ENCODE assay signal across 23 mouse cellular contexts in genomic region chr4:63899081-63899523, GRCm38 (mm10). TPM values are rescaled to one million over a fixed set of nuclear protein-coding genes. Genes with fewer than 3 reads are reported as not detected.
DNase-seq lines count a peak whose midpoint lies in the region; ATAC-seq lines count a peak whose summit lies in the region.
"Had no signal": no experiment of that assay in that cellular context is flagged by ENCODE, and none has a peak within 500 bp of the region (broad histone marks: within the 10 kb centered on the region; RNA-seq: fewer than 3 reads in every experiment).

No protein-coding gene starts in this region.

- H3K36me3 ChIP-seq in liver, embryonic 16.5 days (ENCODE audit: control insufficient read depth, insufficient read depth), result no peaks in the 10 kb centered on the region
- H3K36me3 ChIP-seq in liver, embryonic 11.5 days (ENCODE audit: control insufficient read depth, insufficient read depth, low read length), result no peaks in the 10 kb centered on the region
- no peaks in the 10 kb centered on the region for H3K36me3 ChIP-seq in hindbrain, embryonic 10.5 days
- H3K36me3 ChIP-seq: heart, embryonic 12.5 days; liver, embryonic 15.5 days; midbrain, embryonic 13.5 days had no signal

- no peaks in the 10 kb centered on the region for H3K9me3 ChIP-seq in liver, embryonic 16.5 days (replicated peaks; ENCODE audit: control insufficient read depth, low read length)
- H3K9me3 ChIP-seq in liver, embryonic 11.5 days (ENCODE audit: control insufficient read depth, low read length), result no peaks in the 10 kb centered on the region
- no peaks in the 10 kb centered on the region for H3K9me3 ChIP-seq in hindbrain, embryonic 10.5 days
- H3K9me3 ChIP-seq: heart, embryonic 12.5 days; liver, embryonic 15.5 days; midbrain, embryonic 13.5 days had no signal

- H3K27ac ChIP-seq in liver, embryonic 16.5 days (ENCODE audit: low read length), result 0 out of 2 replicates have a peak overlapping the region, but pooled peaks have one; percentile 19
- H3K27ac ChIP-seq in liver, embryonic 11.5 days (ENCODE audit: low read depth, low read length), result no peak overlapping the region
- no peak overlapping the region for H3K27ac ChIP-seq in hindbrain, embryonic 10.5 days
- H3K27ac ChIP-seq: liver, embryonic 15.5 days; midbrain, embryonic 13.5 days had no signal

- H3K4me3 ChIP-seq in liver, embryonic 16.5 days (ENCODE audit: low read depth, low read length), result no peak overlapping the region
- no peak overlapping the region for H3K4me3 ChIP-seq in liver, embryonic 11.5 days (ENCODE audit: low read depth, low read length)
- H3K4me3 ChIP-seq in hindbrain, embryonic 10.5 days, result no peak overlapping the region
- H3K4me3 ChIP-seq: heart, embryonic 12.5 days; liver, embryonic 15.5 days; midbrain, embryonic 13.5 days; myocyte had no signal

- H3K4me1 ChIP-seq in liver, embryonic 16.5 days (ENCODE audit: control insufficient read depth, low read depth, low read length), result no peaks in the 10 kb centered on the region
- H3K4me1 ChIP-seq in liver, embryonic 11.5 days (replicated peaks; ENCODE audit: control insufficient read depth, insufficient read depth, low read length), result no peaks in the 10 kb centered on the region
- no peaks in the 10 kb centered on the region for H3K4me1 ChIP-seq in hindbrain, embryonic 10.5 days (replicated peaks)
- H3K4me1 ChIP-seq: heart, embryonic 12.5 days; liver, embryonic 15.5 days; midbrain, embryonic 13.5 days had no signal

- no peaks in the 10 kb centered on the region for H3K27me3 ChIP-seq in liver, embryonic 16.5 days (ENCODE audit: control insufficient read depth, insufficient read depth, low read depth, low read length)
- no peaks in the 10 kb centered on the region for H3K27me3 ChIP-seq in liver, embryonic 11.5 days (replicated peaks; ENCODE audit: control insufficient read depth, insufficient read depth, low read length)
- no peaks in the 10 kb centered on the region for H3K27me3 ChIP-seq in hindbrain, embryonic 10.5 days (ENCODE audit: insufficient read depth, poor library complexity, severe bottlenecking)
- H3K27me3 ChIP-seq: liver, embryonic 15.5 days; midbrain, embryonic 13.5 days had no signal

- H3K4me2 ChIP-seq in liver, embryonic 16.5 days (ENCODE audit: low read depth, low read length), result no peak overlapping the region
- no peak overlapping the region for H3K4me2 ChIP-seq in liver, embryonic 11.5 days
- H3K4me2 ChIP-seq: heart, embryonic 12.5 days; liver, embryonic 15.5 days; midbrain, embryonic 13.5 days had no signal

- DNase-seq in liver, embryonic 11.5 days (ENCODE audit: low spot score), result no peak
- DNase-seq in T-cell, adult 2 months (ENCODE audit: low spot score), result peak; percentile 2
- DNase-seq in naive thymus-derived CD4-positive, alpha-beta T cell, adult 2 months (ENCODE audit: low read depth), result peak; percentile 45
- no peak for DNase-seq in urinary bladder, postnatal 14 days (ENCODE audit: low spot score)
- no peak for DNase-seq in adipocyte (ENCODE audit: low spot score)
- DNase-seq in hindbrain, embryonic 10.5 days (ENCODE audit: low spot score), result no peak
- DNase-seq: adrenal gland, postnatal 25 days; cerebellum, adult 8-10 months; heart, postnatal 36 days had no signal

- WGBS in liver, embryonic 16.5 days (ENCODE audit: insufficient replicate concordance), result 37% methylated on average over 10 of the region's 10 CpGs
- WGBS in liver, embryonic 11.5 days, result 64% methylated on average over 10 of the region's 10 CpGs
- 84% methylated on average over 10 of the region's 10 CpGs for WGBS in hindbrain, embryonic 10.5 days

- H3K9ac ChIP-seq in liver, embryonic 16.5 days (ENCODE audit: low read depth, low read length), result no peak overlapping the region
- no peak overlapping the region for H3K9ac ChIP-seq in liver, embryonic 11.5 days (ENCODE audit: low read depth, low read length)
- H3K9ac ChIP-seq: heart, embryonic 12.5 days; liver, embryonic 15.5 days; midbrain, embryonic 13.5 days had no signal

- ATAC-seq in liver, embryonic 16.5 days (ENCODE audit: low read depth), result no peak
- no peak for ATAC-seq in liver, embryonic 11.5 days (replicated peaks; ENCODE audit: low FRiP score)
- peak; percentile 82 for ATAC-seq in granulocyte monocyte progenitor cell, adult 5-6 weeks (replicated peaks; ENCODE audit: poor library complexity, severe bottlenecking)
- ATAC-seq: forebrain, embryonic 14.5 days; midbrain, embryonic 13.5 days had no signal

RNA-seq across cellular contexts. Expression of gene Tnfsf8, which starts 38.0 kb away (rescaled TPM):
- polyA plus RNA-seq in liver, embryonic 16.5 days (2015; fragmentation: Nextera tagmentation; extraction: Ambion mirVana), result 0.05 TPM in 1 of 2 replicates, not detected in the other
- not detected in 2 replicates for polyA plus RNA-seq in liver, embryonic 11.5 days (2014; fragmentation: Nextera tagmentation; extraction: Ambion mirVana)
- 1.2 and 4.0 TPM in 2 replicates for total RNA-seq in granulocyte monocyte progenitor cell, adult 5-6 weeks (2014; fragmentation: Nextera tagmentation)
- total RNA-seq in granulocyte monocyte progenitor cell, adult 5-6 weeks (2017), result 0.39 and 1.6 TPM in 2 replicates
- polyA plus RNA-seq in hindbrain, embryonic 10.5 days (2016; fragmentation: Nextera tagmentation; extraction: Ambion mirVana), result not detected in 2 replicates
- total RNA-seq: adrenal gland, postnatal 25 days; gastrocnemius, adult 18-20 months; heart, postnatal 36 days; left cerebral cortex, adult 18-20 months; MEL had no signal
- polyA plus RNA-seq: C2C12; heart, embryonic 12.5 days; kidney, embryonic 14.5 days; limb, embryonic 11.5 days; liver, embryonic 15.5 days; midbrain, embryonic 13.5 days; stomach, embryonic 16.5 days had no signal

Comparison
In these comparisons a context has a peak if more than half of its experiments do, and no peak if none do; other contexts are left out.
1. DNase-seq: peak in T-cell, adult 2 months (single experiment) and naive thymus-derived CD4-positive, alpha-beta T cell, adult 2 months (single experiment); none in liver, embryonic 11.5 days (single experiment), urinary bladder, postnatal 14 days (single experiment), adipocyte (single experiment) and hindbrain, embryonic 10.5 days (single experiment).